Mouse (Mus musculus) mouse embryonic stem cell (cell line): Measurements from ENCODE around the gene Megf11.

Experiments used
- in situ Hi-C, 2 experiments: fragments of 300-500 bp; cut with MboI; formaldehyde crosslinking; loops; 1 replicate in 1 of 2; 3 replicates in 1 of 2; pipeline ENCODE4 v1.14.3; 2019 to 2020; ENCODE audit warnings: low sequenced_read_pairs in 2 of 2, low pct_unique_long_range_greater_than_20kb in 1 of 2, mixed read lengths in 1 of 2; ENCODE audit not compliant: unreplicated experiment in 1 of 2

The Megf11 gene

DNA sequence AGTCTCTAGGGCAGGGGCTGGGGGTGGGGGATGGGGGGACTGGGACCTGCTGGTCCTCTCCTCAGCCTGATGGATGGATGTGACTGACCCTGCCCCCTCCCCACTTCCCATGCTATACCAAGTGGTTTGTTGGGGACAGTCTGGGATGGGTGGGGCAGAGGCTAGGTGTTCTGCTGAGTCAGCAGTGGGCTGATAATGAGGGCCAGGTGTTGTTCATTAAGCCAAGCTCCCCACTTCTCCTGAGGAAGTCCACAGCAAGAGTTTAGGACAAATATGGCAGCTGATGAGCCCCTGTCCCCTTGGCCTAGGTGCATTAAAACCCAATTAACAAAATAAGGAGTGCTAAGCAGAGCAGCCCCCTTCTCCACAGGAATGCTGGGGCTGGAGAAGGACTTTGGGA is 190.2 kb downstream of the Megf11 start:
- in situ Hi-C loops, result no loop called here

DNA sequence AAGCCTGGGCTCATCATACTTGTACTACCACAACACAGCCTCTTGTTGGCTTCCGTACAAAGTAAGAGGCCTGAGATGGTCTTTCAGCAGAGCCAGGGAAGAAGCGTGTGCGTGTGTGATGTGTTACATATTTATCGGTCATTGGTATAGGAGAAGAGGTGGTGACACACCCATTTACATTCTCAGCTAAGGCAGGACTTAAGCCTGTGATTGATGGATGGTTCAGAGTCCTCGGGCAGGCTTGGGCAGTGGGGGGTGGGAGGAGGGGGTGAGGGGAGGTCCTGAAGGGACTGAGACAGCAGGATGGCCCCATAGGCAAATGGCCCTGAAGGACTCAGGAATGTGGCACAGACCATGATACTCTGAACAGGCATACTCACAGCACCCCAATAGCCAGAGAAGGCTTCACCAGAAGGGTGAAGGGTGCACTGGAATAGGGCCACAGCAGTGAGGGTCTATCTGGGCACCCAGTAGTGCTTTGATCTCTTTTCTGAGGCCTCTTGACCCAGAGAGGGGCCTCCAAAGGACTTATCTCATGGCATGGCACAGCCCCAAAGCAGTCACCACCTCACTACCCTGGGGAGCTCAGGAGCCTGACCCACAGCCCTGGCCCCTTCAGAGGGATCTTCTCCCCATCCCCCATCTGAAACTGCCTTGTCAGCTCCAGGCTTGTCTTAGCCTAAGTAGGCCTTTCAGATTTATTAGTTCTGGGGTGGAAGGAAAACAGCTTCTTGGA is 190.9 kb downstream of the Megf11 start:
- in situ Hi-C loops, result no loop called here

DNA sequence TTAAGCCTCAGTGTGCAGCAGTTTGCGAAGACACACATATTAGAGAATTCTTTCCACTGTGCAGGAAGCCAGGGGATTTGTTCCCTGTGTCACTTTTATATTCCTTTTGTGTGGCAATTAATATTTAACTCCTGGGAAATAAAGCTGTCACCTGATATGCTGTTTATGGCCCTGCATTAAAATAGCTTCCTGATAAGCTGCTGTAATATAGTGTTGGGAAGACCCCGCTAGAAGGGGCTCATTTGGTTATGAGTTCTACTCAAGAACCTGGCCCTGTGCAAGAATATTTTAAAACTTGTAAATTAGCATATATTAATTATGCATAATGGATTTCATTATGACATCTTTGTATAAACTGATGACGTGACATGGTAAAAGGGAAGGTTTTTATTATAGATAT is 191.7 kb downstream of the Megf11 start:
- in situ Hi-C loops, result no loop called here

DNA sequence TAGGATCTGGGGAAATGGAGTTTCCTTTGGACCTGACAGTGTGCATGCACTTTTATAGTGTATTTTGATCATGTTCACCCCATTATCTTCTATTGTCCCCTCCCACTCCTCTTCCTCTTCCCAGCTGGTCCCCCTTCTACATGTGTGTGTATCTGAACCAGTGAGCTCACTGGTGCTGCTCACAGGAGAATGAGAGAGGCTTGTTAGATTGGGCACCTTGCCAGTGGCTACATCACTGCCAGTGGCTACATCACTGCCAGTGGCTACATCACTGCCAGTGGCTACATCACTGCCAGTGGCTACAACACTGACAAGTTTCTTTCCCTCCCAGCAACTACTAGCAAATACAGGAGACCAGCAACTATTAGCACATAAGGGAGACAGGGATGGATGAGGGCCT is 192.6 kb downstream of the Megf11 start:
- in situ Hi-C loops, result no loop called here

DNA sequence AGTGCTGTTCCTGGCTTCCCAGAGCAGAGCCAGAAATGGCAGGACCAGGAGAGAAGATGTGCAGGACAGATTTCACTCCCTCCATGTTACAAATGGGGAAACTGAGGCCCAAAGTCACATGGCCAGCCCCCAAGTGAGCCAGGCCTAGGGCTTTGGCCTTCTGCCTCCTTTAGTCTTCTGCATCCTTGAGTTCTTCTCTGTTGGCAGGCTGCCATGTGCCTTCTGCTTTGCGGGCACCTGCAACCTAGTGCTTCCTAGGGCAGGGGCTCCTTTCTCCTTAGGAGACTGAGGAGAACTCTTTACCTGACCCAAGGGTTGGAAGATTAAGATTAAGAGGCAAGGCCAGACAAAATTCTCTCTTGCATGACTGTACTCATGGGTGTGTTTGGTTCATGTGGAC is 193.9 kb downstream of the Megf11 start:
- in situ Hi-C loops, result no loop called here

DNA sequence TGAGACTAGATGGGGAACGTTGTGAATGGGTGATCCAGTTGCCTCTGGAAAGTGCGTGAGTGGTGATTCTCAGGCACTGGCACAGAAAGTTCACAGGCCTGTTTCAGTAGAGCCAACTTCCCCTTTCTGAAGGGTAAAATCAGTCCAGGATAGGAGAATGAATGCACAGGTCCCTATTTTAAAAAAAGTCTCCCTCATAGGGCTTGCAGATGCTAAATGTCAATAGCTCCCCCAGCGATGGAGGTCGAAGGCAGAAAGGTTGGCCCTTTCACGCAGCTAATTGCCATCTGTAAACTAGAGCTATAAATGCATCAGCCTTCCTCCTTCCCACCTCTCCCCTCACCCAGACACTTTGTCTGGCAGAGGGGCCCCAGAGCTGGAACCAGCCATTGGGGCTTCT is 200.9 kb downstream of the Megf11 start:
- in situ Hi-C loops, result no loop called here

DNA sequence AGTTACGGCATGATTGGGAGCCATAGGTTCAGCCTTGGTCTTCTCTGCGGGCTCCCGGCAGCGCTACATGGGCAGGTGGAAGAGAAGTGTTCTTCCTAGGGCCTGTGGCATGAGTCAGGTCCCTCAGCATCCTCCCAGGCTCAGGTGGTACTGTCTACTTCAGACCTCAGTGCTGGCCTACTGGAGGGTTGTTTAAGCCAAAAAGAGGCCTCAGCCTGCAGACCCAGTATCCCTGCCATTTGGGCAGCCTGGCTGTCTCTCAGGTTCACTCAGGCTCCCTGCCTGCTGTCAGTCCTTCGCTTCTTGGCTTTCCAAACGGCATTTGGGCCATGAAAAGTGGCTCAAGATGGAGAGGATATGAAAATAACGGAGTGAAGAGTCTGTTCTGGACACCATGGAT is 202.6 kb downstream of the Megf11 start:
- in situ Hi-C loops, result no loop called here

DNA sequence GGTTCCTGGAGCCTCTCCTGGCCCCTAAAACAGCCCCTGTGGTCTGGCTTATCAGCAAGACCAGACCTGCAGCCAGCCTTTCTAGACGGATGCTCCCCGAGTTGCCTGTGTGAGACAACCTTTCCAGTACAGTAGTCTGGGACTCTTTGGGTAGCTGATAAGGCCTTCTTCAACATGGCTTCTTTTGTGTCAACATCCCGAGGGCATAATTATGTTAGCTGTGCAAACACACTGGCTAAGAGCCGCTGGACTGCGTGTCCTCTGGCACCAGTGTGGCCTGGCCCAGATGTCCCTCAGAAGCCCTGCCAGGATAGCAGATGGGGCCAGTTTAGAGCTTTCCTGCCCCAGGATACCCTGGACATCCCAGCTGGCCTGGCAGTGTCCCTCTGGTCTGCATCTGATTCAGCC is 205.2 kb downstream of the Megf11 start:
- in situ Hi-C loops, result no loop called here

DNA sequence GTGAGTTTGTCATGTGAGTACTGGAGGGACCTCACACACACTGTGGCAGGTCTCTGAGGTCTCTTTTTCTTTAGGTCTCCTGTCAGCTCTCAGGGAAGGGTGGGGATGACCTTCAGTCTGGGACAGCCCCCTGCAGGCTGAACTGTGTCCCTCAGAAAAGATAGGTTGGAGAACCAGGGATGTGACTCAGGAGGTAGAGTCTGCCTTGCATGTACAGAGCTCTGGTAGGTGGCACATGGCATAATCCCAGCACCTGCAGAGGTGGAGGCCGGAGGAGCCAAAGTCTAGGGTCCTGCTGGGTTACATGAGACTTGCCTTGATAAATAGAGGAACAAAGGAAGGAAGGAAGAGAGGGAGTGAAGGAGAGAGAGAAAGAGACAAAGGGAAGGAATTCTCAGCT is 206.0 kb downstream of the Megf11 start:
- in situ Hi-C loops, result no loop called here

DNA sequence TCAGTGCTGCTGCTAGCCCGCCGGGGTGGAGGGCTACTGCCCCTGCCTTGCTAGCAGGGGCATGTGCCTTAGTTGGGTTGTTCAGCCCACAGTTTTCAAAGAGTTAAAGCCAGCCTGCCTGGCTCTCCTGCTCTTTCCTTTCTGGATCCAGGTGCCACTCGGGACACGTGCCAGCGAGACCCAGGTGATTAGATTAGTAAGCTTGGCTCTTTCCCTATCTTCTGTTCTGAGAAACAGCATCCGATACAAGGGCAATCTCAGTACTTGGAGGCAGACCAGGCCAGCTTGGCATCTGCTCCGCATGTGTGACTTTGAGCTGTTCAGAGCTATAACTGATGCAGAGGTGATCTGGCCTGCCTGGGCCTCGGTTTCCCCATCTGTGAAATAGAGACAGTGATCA is 209.0 kb downstream of the Megf11 start:
- in situ Hi-C loops, result no loop called here

DNA sequence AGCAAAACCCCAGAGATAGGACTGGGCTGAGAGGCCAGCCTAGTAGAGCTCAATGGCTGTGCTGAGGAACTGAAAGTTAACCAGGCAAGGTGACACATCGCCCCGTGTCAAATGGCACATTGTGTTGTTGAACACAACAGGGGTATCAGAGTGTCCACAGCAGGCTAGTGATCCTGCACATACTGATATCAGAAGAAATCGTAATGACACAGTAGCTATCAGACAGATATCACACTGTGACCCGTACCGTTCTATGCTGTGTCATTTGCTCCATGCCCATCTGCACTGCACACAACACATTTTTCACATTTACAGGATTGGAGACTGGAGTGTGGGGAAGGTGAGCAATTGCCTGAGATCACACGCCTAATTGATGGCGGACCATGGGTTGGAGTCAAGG is 213.0 kb downstream of the Megf11 start:
- in situ Hi-C loops, result no loop called here

DNA sequence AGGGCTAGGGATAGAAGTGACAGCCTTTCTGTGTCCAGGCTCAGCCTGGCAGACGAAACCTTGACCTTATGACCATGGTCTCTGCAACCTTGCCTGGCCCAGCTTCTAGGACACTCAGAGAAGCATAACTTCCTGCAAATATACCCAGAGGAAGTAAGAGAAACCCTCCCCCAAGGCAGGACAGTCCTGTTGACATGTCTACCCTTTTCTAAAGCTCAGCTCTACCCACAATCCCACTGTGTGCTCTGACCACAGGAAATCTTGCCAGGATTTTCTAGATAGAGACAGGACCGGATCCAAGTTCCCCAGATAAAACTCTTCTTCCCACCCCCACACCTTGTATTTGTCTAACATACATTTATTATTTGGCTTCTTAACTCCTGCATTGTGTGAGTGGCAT is 215.3 kb downstream of the Megf11 start:
- in situ Hi-C loops, result no loop called here

DNA sequence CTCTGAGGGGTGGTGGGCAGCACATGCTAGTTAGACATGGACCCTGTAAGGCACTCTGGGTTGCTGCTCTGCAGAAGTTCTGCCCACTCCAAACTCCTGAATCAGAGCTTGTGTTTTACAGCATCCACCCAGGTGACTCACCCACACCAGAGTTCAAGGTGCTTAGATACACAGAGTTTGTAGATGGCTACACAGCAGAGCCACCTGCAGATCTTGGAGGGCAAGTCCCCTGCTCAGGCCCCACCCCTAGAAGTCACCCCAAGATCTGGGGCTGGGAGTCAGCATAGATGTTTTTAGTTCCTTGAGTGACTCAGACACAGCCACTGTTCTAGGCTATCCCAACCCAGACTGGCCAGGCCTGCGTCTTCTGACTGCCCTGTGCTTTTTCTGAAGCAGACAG is 217.5 kb downstream of the Megf11 start:
- in situ Hi-C loops, result no loop called here

DNA sequence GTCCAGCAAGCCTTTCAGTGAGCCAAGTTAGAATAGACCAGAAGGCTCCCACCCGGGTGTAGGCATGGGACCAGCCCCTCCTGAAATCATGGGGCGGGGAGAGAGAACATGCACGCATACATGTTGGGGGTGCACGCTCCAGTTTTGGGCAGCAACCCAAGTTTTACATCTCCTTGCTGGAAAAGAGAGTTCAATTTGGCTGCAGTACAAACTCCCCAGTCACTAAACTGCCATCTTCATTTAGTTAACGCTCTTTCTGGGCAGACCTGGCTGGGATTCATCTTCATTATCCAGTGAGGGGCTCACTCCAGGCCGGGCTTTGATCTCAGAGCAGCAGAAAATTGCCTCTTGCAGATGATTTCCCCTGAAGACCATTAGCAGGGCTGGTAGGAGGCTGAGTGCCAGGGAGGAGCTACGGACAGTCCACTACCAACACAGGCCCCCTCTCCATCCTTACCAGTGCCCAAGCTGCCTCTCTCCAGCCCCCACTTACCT is 218.8 kb downstream of the Megf11 start:
- in situ Hi-C loops, result no loop called here

DNA sequence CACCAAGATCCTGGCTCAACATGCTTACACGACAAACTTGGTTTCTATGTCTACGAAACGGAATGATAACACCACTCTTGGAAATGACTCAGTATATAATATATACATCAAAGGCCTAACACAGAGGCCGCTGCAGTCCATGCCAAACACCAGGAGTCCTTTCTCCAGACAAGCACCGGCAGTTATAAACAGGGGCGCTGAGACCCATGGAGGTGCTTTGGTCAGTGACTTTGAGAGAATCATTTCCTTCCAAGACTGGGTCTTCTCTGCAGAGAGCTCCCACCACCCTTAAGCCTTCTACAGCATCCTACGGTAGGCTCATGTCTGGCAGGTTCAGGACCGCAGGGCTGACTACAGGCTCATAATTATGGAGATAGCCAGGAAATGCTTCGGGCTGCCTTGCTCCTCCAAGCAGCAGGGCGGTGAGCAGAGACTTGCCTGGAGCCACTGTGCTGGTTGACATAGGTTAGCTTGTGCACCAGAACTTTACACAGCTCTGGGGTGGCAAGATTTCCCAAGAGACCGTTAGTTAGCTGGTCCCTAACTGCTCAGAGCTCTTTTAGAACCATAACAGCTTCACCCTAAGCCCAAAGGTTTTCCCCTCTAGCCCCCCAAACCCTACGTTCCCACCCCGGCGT is 219.8 kb downstream of the Megf11 start:
- in situ Hi-C loops, result no loop called here

DNA sequence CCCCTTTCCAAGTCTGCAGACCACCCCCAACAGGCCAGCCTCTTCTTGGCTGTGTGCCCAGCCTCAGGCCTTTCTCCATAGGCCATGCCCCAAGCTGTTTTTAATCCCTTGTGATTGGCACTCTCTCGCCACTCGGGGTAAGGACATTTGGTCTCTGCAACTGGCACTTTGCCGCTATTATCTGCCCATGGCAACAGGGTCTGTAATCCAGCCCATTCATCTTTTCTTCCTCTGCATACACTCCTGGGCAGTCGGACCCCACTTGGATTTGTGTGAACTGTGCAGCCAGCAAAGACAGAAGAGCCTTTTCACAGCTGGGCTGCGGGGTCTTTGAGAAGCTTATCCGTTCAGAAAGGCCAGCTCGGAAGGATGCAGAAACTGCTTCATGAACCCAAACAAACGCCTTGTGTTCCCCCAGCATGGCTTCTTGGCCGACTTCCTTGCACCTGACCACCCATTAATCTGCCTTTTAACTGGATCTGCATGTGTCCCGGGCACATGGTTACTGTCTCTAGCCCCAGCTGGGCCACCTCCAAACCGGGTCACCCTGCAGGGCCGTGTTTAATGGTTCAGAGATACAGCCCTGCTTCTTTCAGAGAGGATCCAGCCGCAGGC is 220.4 kb downstream of the Megf11 start:
- in situ Hi-C loops, result no loop called here

DNA sequence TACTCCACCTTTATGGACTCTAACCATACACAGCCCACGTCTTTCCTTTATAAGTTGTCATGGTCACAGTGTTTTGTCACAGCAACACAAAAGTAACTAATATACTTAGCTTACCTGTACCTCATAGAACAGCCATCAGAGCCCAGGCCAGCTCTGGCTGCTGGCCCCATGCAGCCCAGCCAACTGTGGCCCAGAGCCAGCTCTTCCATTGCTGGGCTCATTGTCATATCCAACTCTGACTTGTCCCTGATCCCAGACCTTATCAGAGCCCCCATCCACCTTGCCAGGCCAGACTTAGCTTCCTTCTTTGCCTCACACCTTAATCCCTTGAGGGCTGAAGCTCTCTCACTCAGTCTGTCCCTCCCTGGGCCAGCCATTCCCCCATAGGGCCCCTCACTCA is 221.6 kb downstream of the Megf11 start:
- in situ Hi-C loops, result no loop called here

DNA sequence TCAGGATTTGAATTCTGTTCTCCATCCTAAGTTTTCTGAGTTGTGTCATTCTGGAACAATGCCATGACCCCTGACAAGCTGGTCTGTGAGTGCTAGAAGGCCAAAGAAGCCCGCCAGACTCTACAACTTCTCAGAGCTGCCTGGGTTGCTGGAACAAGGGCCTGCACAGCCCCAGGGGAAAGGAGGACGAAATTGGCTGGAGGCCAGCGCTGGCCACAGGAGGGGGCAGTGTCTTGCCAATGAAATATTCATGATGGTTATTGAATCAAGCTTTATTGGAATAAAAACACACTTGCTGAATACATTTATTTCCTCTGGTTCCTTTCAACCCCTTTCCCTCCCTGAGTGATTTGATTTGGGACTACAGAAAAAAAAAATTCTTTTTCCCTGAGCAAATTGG is 224.1 kb downstream of the Megf11 start:
- in situ Hi-C loops, result no loop called here

DNA sequence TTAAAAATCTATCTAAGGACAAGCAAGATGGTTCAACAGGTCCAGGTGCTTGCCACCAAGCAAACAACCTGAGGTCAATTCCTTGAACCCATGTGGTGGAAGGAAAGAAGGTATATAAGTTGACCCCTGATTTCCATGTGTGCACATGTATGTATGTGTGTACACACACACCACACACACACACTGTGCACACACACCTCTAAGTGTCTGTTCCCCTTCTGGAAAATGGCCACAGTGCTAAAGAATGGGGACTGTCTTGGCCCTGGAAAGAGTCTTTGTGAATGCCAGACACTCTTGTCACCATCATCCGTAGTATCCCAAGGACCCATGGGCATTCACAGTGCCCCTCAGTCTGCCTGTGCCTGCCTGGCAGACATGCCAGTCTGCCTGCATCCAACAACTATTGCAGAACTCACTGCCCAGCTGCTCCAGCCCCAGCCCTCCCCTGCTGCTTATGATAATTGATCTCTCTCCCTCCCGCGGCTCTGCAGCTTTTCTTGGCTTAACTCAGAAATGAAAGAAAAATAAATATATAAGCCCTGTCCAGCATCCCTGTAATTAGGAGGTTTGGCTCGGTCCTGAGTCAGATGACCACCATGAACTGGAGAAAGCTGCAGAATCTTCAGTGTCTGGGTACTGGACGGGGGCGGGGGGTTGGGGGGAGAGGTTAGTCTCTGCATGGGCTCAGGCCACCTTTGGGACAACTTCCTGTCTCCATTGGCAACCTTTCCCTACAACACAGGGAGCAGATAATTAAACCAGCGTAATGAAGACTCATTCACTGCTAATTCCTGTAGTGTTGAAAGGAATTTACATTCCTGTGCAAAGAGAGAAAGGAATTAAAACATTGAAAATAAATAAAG is 226.9 kb downstream of the Megf11 start:
- in situ Hi-C loops, result no loop called here
